Mouse (Mus musculus): ENCODE data around the gene Akap6.
"Not testable (repeated sequence)": the region's sequence is repeated elsewhere in the genome, so short reads cannot be mapped to it uniquely, and the experiment has no call there.

The Akap6 gene

GRCm38 (mm10) chr12:52711857-52712640, 12.9 kb downstream of the Akap6 start:
- no peak for DNase-seq (ENCODE audit: low spot score)

GRCm38 (mm10) chr12:52718392-52718791, 19.2 kb downstream of the Akap6 start:
- no peak for DNase-seq (ENCODE audit: low spot score)

- no peak for DNase-seq (ENCODE audit: low spot score)
Observed at GRCm38 (mm10) chr12:52719232-52719631, 20.0 kb downstream of the Akap6 start.

- DNase-seq (ENCODE audit: low spot score): no peak
Observed at GRCm38 (mm10) chr12:52719681-52720080, 20.5 kb downstream of the Akap6 start.

GRCm38 (mm10) chr12:52724039-52724615, 24.9 kb downstream of the Akap6 start:
- not testable (repeated sequence) for DNase-seq (ENCODE audit: low spot score)

- no peak for DNase-seq (ENCODE audit: low spot score)
Observed at GRCm38 (mm10) chr12:52726434-52727231, 27.4 kb downstream of the Akap6 start.

GRCm38 (mm10) chr12:52729396-52729795, 30.2 kb downstream of the Akap6 start:
- no peak for DNase-seq (ENCODE audit: low spot score)

- not testable (repeated sequence) for DNase-seq (ENCODE audit: low spot score)
Observed at GRCm38 (mm10) chr12:52735161-52735560, 36.0 kb downstream of the Akap6 start.

- DNase-seq (ENCODE audit: low spot score): no peak
Observed at GRCm38 (mm10) chr12:52737151-52737550, 38.0 kb downstream of the Akap6 start.

GRCm38 (mm10) chr12:52739326-52739725, 40.1 kb downstream of the Akap6 start:
- no peak for DNase-seq (ENCODE audit: low spot score)

- DNase-seq (ENCODE audit: low spot score): no peak
Observed at GRCm38 (mm10) chr12:52741801-52742200, 42.6 kb downstream of the Akap6 start.

- no peak for DNase-seq (ENCODE audit: low spot score)
Observed at GRCm38 (mm10) chr12:52750006-52750405, 50.8 kb downstream of the Akap6 start.

GRCm38 (mm10) chr12:52755649-52756048, 56.5 kb downstream of the Akap6 start:
- DNase-seq (ENCODE audit: low spot score): no peak

GRCm38 (mm10) chr12:52757881-52758280, 58.7 kb downstream of the Akap6 start:
- DNase-seq (ENCODE audit: low spot score): no peak

GRCm38 (mm10) chr12:52764046-52764445, 64.9 kb downstream of the Akap6 start:
- DNase-seq (ENCODE audit: low spot score): no peak

- DNase-seq (ENCODE audit: low spot score): no peak
Observed at GRCm38 (mm10) chr12:52764810-52765209, 65.6 kb downstream of the Akap6 start.

- DNase-seq (ENCODE audit: low spot score): no peak
Observed at GRCm38 (mm10) chr12:52769561-52769960, 70.4 kb downstream of the Akap6 start.

GRCm38 (mm10) chr12:52771931-52772330, 72.7 kb downstream of the Akap6 start:
- no peak for DNase-seq (ENCODE audit: low spot score)

- DNase-seq (ENCODE audit: low spot score): no peak
Observed at GRCm38 (mm10) chr12:52772494-52773280, 73.5 kb downstream of the Akap6 start.

GRCm38 (mm10) chr12:52773847-52774246, 74.7 kb downstream of the Akap6 start:
- no peak for DNase-seq (ENCODE audit: low spot score)

- DNase-seq (ENCODE audit: low spot score): no peak
Observed at GRCm38 (mm10) chr12:52774382-52774781, 75.2 kb downstream of the Akap6 start.

- DNase-seq (ENCODE audit: low spot score): no peak
Observed at GRCm38 (mm10) chr12:52780216-52780615, 81.0 kb downstream of the Akap6 start.
